Mouse (Mus musculus) cerebellum, adult 18-20 months (tissue): ENCODE data around the gene Hnrnpdl.
A peak's percentile ranks its signal among the peaks of the same experiment; 100 is the strongest.

Experiments used
- DNase-seq, 2 experiments: peaks; one replicate each; pipeline ENCODE4 v3.0.0; 2021

Gene Hnrnpdl

GRCm38 (mm10) chr5:100039602-100040142 is at the start of gene Hnrnpdl, which contains the start of gene Enoph1:
Hnrnpdl (minus strand) TSS chr5:100039664.
Enoph1 (plus strand) TSS chr5:100039985.
- DNase-seq, result peak; percentile 93 to 95

GRCm38 (mm10) chr5:100085097-100085496 is 45.6 kb upstream of the Hnrnpdl start:
- DNase-seq, result no peak

DNA sequence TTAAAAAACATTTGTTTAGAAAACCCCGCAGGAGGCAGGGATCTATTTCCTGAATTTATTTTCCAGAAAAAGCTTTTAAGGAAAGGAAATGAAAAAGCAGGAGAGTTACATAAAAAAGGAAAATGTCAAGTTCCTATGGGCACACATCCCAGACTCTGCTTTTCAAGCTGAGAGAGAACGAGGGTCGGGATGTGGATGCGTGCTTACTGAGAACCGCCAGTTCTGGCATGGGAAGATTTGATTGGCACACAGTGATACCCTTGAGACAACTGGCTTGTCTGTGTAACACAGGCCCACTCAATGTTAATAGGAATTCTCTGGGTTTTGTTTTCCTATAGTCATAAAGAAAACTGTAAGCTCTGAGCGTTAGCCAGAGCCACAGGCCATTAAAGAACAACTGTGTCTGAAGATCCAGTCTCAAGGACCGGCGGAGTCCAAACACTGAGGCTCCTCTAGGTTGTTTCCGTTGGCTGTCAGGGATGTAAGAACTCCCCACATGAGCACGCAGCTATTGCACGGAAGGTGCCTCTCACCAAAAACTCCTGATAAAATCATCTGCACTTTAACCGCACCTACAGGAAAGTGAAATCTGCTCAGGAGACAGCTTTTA is 44.6 kb upstream of the Hnrnpdl start:
- DNase-seq, result no peak

DNA sequence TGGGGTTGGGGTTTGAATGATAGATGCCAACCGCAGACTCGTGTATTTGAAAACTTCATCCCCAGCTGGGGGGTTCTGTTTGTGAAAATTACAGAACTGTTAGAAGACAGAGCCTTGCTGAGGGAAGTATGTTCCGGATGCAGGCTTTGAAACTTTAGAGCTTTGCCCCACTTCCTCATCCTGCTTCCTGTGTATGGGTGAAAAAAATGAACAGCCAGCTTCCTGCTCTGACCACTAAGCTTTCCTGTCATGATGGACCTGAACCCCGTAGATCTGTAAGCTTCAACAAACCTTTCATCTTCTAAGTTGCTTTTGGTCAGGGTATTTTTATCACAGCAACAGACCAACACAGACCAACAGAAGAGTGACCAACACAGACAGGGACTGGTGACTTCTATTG is 42.5 kb upstream of the Hnrnpdl start:
- DNase-seq, result no peak

DNA sequence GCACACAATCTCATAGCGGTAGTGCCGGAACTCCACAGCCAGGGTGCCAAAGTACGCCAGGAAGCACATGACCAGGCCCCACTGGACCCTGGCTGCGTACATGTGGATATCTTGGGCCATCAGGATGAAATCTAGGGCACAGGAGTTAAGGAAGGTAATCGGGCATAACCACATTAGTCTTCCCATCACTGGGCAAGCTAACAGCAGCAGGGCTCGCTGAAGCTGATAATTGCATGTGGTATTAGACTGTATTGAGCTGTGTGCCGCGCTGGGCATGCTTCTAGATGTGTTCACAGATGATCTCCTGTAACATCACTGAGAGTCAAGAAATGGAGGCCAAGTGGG is 40.4 kb upstream of the Hnrnpdl start:
- no peak for DNase-seq

DNA sequence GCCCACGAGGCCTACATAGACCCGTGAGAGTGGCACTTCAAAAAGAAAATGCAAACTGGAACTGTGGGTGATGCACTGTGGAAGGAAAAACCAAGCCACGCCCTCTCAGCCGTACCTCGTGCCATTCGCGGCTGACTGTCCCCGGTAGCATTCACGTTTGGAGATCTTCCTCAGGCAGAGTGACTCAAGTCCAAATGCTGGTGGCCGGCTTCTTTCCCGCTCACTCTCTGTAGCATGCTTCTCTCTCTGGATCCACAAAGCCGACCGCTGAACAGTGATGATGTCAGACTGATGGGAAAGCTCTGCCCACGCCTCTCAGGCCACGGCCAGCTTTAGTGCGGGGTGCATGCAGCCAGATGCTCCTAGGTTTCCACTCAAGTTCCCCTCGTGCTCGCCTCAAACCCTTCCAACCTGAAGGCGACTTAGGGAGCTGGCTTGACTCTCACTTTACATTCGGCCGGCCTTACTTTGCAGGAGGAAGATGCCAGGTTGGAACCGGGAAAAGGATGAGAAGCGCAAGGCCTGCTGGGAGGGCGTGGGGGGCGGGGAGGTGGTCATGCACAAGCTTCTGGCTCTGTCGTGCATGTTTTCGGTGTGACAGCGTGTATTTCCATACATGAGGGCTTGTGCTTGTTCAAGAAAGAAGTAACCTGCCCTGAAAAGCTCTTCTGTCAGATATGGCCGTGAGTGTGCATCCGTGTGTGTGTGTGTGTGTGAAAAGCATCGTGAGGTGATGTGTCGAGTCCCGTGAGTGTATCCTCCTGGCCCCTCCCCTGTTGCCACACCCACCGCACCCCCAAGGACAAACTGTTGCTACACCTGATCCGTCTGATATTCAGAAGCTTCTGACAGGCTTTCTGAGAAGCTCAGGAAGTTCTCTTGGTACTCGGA is 39.8 kb upstream of the Hnrnpdl start:
- DNase-seq, result peak; percentile 32 to 45

GRCm38 (mm10) chr5:100074571-100074970 is 35.1 kb upstream of the Hnrnpdl start:
- peak; percentile 52 to 57 for DNase-seq

GRCm38 (mm10) chr5:100072557-100072956 is 33.1 kb upstream of the Hnrnpdl start:
- DNase-seq, result no peak

GRCm38 (mm10) chr5:100071541-100071940 is 32.1 kb upstream of the Hnrnpdl start:
- no peak for DNase-seq

- DNase-seq, result peak; percentile 80 to 91
Observed at GRCm38 (mm10) chr5:100070255-100070654, 30.8 kb upstream of the Hnrnpdl start.

DNA sequence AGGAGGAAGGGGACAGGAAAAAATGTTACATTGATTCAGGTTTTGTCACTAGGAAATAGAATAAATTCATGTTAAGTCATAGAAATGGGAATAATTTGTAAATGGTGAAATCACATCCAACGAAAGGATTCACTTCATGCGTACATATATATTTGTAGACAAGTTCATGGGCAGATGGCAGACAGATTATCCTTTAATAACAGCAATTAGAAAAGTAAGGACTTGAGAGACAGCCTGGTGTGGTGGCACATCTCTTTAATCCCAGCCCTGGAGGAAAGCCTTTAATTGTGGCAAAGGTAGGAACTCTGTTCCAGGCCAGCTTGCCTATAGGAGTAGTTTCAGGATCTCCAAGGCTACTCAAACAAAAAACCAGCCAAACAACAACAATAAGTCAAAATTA is 30.1 kb upstream of the Hnrnpdl start:
- DNase-seq, result no peak

DNA sequence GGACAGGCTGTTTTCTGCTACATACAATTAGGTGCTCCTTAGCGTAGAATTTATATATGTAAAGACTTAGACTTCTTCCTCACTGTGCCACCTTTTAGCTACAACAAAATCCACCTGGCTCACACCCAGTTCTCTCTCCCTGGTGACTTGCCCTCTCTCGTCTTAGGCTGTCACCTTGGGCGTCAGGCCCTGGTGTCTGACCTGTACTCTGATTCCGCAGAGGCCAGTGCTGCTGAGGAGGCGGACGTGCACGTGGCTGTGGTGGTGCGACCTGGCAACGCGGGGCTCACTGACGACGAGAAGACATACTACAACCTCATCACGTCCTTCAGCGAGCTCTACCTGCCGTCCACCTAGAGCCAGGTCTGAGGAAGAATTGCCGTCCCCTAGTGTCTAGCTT is 28.1 kb upstream of the Hnrnpdl start:
- no peak for DNase-seq

GRCm38 (mm10) chr5:100060876-100061275 is 21.4 kb upstream of the Hnrnpdl start:
- no peak for DNase-seq

DNA sequence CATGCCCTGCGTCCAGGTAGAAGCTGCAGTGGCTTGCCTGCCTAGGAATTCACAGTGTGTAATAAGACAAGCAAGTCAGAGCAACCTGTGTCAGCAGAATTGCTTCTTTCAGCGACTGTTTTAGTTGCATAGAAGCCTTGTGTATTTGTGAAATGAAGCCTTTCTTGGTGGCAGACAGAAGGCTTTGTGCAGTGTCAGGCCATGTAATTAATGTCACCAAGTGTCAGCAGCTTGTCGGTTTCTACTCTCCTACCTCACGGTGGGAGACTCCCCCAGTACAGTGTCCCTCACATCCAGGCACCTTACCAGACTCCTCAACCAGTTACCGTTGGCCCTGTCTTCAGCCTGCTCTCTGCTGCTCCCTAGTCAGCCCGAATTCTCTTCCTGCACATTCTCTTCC is 19.9 kb upstream of the Hnrnpdl start:
- no peak for DNase-seq

DNA sequence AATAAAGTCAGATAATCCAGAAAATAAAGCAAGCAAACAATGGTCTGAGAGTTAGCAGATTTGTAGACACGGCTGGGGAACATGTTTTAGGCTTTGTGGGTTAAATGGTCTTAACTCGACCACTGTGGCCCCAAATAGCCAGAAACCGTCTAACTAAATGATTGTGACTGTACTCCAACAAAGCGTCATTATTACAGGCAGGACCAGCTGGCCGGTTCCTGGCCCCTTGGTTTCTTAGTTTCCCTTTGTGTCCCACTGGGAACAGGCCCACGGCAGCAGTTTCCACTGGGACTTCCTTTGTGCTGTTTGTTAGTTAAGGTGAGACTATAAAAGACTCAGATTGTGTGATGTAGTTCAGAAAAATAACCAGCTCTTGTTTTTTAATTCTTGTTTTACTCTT is 19.3 kb upstream of the Hnrnpdl start:
- DNase-seq, result no peak

GRCm38 (mm10) chr5:100057461-100058209 is 18.2 kb upstream of the Hnrnpdl start:
- no peak for DNase-seq

DNA sequence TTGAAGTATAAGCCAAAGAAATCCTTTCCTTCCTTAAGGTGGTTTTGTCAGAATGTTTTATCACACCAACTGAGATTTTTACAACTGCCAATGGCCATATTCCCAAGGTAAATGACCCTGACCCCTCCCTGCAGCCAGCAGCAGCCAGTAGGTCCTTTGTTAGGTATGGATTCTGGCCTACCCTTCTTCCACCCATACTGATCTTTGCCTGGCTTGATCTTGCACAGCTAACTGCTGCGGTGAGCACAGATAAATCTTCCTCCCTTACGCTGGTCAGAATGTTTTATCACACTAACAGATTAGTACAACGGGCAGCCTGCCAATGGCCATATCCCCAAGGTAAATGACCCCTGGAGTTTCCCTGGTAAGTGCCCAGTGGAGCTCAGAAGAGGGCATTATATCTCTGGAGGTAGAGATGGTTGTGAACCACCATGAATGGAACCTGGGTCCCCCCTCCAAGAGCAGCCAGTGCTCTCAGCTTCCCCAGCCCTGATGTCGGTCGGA is 16.5 kb upstream of the Hnrnpdl start:
- no peak for DNase-seq

- DNase-seq, result no peak
Observed at GRCm38 (mm10) chr5:100054807-100055547, 15.5 kb upstream of the Hnrnpdl start.

DNA sequence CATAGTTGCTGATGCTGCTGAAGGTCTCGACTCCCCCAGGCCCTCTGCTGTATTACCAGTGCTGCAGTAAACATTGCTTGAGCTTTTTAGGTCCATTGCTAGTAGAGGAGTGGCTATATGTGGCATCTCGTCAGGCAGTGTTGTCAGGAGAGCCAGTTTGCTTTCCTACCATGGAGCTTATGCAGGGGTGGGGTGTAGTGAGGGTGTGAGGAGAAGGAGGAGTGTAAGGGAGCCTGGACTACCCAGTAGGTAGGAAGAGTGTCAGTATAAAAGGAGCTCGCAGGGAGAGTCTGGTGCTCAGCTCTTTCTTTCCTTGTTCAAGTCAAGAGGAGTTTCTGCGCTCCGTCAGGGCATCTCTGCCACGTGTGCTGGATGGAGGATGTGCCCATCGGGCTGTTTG is 13.3 kb upstream of the Hnrnpdl start:
- DNase-seq, result no peak

- DNase-seq, result no peak
Observed at GRCm38 (mm10) chr5:100049904-100050303, 10.4 kb upstream of the Hnrnpdl start.

GRCm38 (mm10) chr5:100047871-100048270 is 8.4 kb upstream of the Hnrnpdl start:
- DNase-seq, result peak in 1 of 2 experiments; percentile 55

DNA sequence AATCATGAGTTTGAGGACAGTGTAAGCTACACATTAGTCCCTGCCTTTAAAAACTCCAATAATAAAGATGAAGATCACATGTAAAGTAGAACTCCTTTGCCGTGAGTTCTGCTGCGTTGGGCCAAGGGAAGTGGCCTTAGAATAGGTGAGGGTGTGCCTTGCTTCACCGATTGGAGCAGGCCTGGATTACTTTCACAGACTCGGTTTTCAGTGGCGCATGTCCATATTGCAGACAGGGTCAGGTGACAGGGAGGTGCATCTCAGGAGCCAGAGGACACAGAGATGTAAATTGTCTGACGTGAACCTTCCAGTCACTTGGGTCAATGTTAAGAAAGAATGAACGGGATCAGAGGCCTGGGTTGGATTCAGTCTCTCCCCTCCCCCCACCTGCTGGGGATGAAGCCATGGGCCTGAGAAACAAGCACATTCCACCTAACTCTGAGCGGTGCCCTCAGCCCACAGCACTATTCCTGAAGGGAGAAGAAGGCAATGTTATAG is 7.7 kb upstream of the Hnrnpdl start:
- DNase-seq, result no peak
